Mouse (Mus musculus) thymus, postnatal 14 days (tissue): Measurements from ENCODE around the gene Mid1.
"Not testable (repeated sequence)": the region's sequence is repeated elsewhere in the genome, so short reads cannot be mapped to it uniquely, and the experiment has no call there.

Experiments used
- DNase-seq: peaks from one replicate; pipeline ENCODE4 v3.0.0; 2021

The Mid1 gene

DNA sequence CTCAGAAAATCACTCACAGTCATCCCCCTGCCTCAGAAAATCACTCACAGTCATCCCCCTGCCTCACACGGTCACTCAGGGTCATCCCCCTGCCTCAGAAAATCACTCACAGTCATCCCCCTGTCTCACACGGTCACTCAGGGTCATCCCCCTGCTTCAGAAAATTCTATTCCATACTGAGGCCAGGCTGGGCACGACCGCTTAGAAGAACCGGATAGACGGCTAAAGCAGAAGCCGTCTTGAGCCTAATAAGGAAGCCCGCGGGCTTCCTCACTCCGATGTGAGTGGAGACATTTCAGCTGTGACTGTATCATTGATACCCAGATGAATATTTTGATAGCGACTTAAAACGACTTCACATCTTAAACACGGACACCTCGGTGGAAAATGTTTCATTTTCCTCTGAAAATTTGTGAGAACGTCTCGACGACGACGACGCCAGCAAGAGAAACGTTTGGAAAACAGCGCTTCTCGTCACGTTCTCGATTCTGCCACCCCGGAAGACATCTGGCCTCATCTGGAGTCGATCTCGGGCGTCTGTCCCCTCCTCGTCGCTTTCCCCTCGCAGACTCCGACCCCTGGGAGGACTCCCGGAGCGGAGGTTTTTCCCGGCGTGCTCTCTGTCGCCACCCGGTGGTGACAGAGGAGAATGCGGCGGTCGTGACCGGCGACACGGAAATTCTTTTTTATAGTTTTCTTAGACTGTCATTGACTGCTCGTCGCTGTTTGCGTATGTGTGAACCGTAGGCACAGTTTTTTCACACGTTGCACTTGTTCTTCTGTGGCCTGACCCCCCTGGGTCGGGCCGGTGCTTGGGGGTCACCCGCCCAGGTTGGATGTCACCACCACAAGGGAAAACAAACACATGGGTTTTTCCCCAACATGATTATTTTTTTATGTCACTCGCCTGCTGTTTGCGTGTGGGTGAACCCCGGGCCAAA lies 305.0 kb downstream of the Mid1 start:
- peak; percentile 87 for DNase-seq

DNA sequence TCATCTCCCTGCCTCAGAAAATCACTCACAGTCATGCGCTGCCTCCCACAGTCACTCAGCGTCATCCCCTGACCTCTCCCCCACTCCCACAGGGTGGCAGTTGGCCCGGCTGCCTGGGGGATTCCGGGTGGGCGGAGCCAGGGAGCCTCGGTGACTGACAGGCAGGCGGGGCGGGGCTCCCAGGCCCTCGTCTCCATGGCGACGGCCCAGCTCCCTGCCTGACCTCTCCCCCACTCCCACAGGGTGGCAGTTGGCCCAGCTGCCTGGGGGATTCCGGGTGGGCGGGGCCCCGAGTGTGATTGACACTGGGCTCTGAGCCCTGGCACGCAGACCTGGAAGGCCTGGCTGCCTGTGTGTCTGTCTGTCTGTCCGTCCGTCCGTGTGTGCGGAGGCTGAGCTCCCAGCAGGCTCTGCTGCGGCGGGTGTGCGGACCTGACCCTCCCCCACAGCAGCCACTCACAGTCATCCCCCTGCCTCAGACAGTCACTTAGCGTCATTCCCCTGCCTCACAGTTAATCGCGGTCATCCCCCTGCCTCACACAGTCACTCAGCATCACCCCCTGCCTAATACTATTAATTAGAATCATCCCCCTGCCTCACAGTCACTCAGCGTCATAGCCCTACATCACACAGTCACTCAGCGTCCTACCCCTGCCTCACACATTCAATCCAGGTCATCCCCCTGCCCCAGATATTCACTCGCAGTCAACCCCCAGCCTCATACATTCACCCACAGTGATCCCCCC lies 306.3 kb downstream of the Mid1 start:
- DNase-seq = peak; percentile 100

GRCm38 (mm10) chrX:169992086-169992930 lies 307.3 kb downstream of the Mid1 start:
- peak; percentile 66 for DNase-seq

- not testable (repeated sequence) for DNase-seq
Measured at GRCm38 (mm10) chrX:169992951-169993547, 308.1 kb downstream of the Mid1 start.

- peak; percentile 77 for DNase-seq
Measured at GRCm38 (mm10) chrX:169994011-169994865, 309.2 kb downstream of the Mid1 start.

DNA sequence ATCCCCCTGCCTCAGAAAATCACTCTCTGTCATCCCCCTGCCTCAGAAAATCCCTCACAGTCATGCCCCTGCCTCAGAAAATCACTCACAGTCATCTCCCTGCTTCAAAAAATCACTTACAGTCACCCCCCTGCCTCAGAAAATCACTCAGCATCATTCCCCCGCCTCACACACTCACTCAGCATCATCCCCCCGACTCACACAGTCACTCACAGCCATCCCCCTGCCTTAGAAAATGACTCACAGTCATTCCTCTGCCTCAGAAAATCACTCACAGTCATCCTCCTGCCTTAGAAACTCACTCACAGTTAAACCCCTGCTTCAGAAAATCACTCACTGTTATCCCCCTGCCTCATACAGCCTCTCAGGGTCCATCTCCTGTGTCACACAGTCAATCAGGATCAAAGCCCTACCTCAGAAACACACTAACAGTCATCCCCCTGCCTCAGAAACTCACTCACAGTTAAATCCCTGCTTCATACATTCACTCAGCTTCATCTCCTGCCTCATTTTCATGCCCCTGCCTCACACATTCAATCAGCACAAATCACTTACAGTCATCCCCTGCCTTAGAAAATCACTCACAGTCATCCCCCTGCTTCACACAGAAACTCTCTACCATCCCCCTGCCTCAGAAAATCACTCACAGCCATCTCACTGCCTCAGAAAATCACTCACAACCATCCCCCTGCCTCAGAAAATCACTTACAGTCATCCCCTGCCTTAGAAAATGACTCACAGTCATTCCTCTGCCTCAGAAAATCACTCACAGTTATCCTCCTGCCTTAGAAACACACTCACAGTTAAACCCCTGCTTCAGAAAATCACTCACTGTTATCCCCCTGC lies 310.1 kb downstream of the Mid1 start:
- not testable (repeated sequence) for DNase-seq

GRCm38 (mm10) chrX:169995909-169996521 lies 311.0 kb downstream of the Mid1 start:
- DNase-seq = not testable (repeated sequence)

GRCm38 (mm10) chrX:169996926-169997325 lies 311.9 kb downstream of the Mid1 start:
- DNase-seq = peak; percentile 96

- DNase-seq = not testable (repeated sequence)
Measured at GRCm38 (mm10) chrX:169997456-169997853, 312.5 kb downstream of the Mid1 start.

- DNase-seq = peak; percentile 100
Measured at GRCm38 (mm10) chrX:169997854-169998456, 313.0 kb downstream of the Mid1 start.

DNA sequence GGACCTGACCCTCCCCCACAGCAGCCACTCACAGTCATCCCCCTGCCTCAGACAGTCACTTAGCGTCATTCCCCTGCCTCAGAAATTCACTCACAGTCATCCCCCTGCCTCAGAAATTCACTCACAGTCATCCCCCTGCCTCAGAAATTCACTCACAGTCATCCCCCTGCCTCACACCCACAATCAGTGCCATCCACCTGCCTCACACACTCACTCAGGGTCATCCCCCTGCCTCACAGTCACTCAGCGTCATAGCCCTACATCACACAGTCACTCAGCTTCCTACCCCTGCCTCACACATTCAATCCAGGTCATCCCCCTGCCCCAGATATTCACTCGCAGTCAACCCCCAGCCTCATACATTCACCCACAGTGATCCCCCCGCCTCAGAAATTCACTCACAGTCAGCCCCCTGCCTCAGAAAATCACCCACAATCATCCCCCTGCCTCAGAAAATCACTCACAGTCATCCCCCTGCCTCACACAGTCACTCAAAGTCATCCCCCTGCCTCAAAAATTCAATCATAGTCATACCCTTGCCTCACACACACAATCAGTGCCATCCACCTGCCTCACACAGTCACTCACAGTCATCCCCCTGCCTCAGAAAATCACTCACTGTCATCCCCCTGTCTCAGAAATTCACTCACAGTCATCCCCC lies 313.7 kb downstream of the Mid1 start:
- DNase-seq = not testable (repeated sequence)

- peak; percentile 73 for DNase-seq
Measured at GRCm38 (mm10) chrX:169999226-169999883, 314.4 kb downstream of the Mid1 start.

GRCm38 (mm10) chrX:169999912-170000641 lies 315.1 kb downstream of the Mid1 start:
- DNase-seq = not testable (repeated sequence)

GRCm38 (mm10) chrX:170000642-170001387 lies 315.8 kb downstream of the Mid1 start:
- DNase-seq = not testable (repeated sequence)

- not testable (repeated sequence) for DNase-seq
Measured at GRCm38 (mm10) chrX:170001388-170001695, 316.3 kb downstream of the Mid1 start.

DNA sequence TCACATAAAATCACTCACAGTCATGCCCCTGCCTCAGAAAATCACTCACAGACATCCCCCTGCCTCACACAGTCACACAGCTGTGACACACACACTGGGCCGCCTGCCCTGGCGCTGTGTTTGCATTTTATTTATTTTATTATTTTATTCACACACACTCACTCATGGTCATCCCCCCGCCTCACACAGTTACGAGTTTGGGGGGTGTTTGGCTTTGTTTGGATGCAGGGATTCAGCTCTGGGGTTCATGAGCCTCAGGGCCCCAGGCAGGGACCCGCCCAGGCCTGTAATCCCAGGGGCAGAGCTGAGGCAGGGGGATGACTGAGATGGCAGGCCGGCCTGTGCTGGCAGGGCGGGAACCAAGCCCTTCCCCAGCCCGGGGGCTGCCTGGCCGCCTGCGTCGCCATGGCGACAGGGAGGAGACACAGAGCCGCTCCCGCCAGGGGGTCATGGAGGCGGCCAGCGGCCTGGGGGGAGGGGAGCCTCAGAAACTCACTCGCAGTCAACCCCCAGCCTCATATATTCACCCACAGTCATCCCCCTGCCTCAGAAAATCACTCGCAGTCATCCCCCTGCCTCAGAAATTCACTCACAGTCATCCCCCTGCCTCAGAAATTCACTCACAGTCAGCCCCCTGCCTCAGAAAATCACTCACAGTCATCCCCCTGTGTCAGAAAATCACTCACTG lies 317.7 kb downstream of the Mid1 start:
- not testable (repeated sequence) for DNase-seq
